Mouse (Mus musculus): ENCODE results near the gene Sdccag8.
"Not testable (repeated sequence)": the region's sequence is repeated elsewhere in the genome, so short reads cannot be mapped to it uniquely, and the experiment has no call there.

The Sdccag8 gene

GRCm38 (mm10) chr1:176827945-176828485, 13.6 kb downstream of the Sdccag8 start:
- DNase-seq (ENCODE audit: low read depth, low spot score) = no peak

GRCm38 (mm10) chr1:176828666-176829065, 14.2 kb downstream of the Sdccag8 start:
- DNase-seq (ENCODE audit: low read depth, low spot score) = no peak

GRCm38 (mm10) chr1:176832071-176832470, 17.6 kb downstream of the Sdccag8 start:
- no peak for DNase-seq (ENCODE audit: low read depth, low spot score)

GRCm38 (mm10) chr1:176832607-176833006, 18.1 kb downstream of the Sdccag8 start:
- DNase-seq (ENCODE audit: low read depth, low spot score) = no peak

- DNase-seq (ENCODE audit: low read depth, low spot score) = no peak
These were observed 18.8 kb downstream of the Sdccag8 start for GRCm38 (mm10) chr1:176833257-176833656.

GRCm38 (mm10) chr1:176833948-176834347, 19.5 kb downstream of the Sdccag8 start:
- DNase-seq (ENCODE audit: low read depth, low spot score) = no peak

- no peak for DNase-seq (ENCODE audit: low read depth, low spot score)
These were observed 20.4 kb downstream of the Sdccag8 start for GRCm38 (mm10) chr1:176834880-176835279.

- DNase-seq (ENCODE audit: low read depth, low spot score) = peak; percentile 22
These were observed 21.2 kb downstream of the Sdccag8 start for GRCm38 (mm10) chr1:176835501-176836294.

- DNase-seq (ENCODE audit: low read depth, low spot score) = not testable (repeated sequence)
These were observed 22.1 kb downstream of the Sdccag8 start for GRCm38 (mm10) chr1:176836562-176836961.

GRCm38 (mm10) chr1:176845082-176845977, 30.9 kb downstream of the Sdccag8 start:
- peak; percentile 28 for DNase-seq (ENCODE audit: low read depth, low spot score)

GRCm38 (mm10) chr1:176847118-176847859, 32.8 kb downstream of the Sdccag8 start:
- no peak for DNase-seq (ENCODE audit: low read depth, low spot score)

- peak; percentile 29 for DNase-seq (ENCODE audit: low read depth, low spot score)
These were observed 34.3 kb downstream of the Sdccag8 start for GRCm38 (mm10) chr1:176848613-176849290.

GRCm38 (mm10) chr1:176849377-176849776, 34.9 kb downstream of the Sdccag8 start:
- no peak for DNase-seq (ENCODE audit: low read depth, low spot score)

GRCm38 (mm10) chr1:176851401-176851800, 36.9 kb downstream of the Sdccag8 start:
- no peak for DNase-seq (ENCODE audit: low read depth, low spot score)

- no peak for DNase-seq (ENCODE audit: low read depth, low spot score)
These were observed 38.5 kb downstream of the Sdccag8 start for GRCm38 (mm10) chr1:176852813-176853590.

- DNase-seq (ENCODE audit: low read depth, low spot score) = peak; percentile 82
These were observed 47.7 kb downstream of the Sdccag8 start for GRCm38 (mm10) chr1:176861981-176862644.

GRCm38 (mm10) chr1:176870501-176870900, 56.0 kb downstream of the Sdccag8 start:
- no peak for DNase-seq (ENCODE audit: low read depth, low spot score)

- DNase-seq (ENCODE audit: low read depth, low spot score) = no peak
These were observed 57.5 kb downstream of the Sdccag8 start for GRCm38 (mm10) chr1:176871975-176872374.

GRCm38 (mm10) chr1:176873463-176873862, 59.0 kb downstream of the Sdccag8 start:
- no peak for DNase-seq (ENCODE audit: low read depth, low spot score)

- no peak for DNase-seq (ENCODE audit: low read depth, low spot score)
These were observed 59.7 kb downstream of the Sdccag8 start for GRCm38 (mm10) chr1:176874155-176874554.
